Mouse (Mus musculus): ENCODE measurements around the gene Gstp2. TPM values are rescaled to one million over a fixed set of nuclear protein-coding genes. Genes with fewer than 3 reads are reported as not detected.
A peak's percentile ranks its signal among the peaks of the same experiment; 100 is the strongest.

The Gstp2 gene
- total and polyA plus RNA-seq, 3 experiments: 0.28 TPM; not detected in 2

DNA sequence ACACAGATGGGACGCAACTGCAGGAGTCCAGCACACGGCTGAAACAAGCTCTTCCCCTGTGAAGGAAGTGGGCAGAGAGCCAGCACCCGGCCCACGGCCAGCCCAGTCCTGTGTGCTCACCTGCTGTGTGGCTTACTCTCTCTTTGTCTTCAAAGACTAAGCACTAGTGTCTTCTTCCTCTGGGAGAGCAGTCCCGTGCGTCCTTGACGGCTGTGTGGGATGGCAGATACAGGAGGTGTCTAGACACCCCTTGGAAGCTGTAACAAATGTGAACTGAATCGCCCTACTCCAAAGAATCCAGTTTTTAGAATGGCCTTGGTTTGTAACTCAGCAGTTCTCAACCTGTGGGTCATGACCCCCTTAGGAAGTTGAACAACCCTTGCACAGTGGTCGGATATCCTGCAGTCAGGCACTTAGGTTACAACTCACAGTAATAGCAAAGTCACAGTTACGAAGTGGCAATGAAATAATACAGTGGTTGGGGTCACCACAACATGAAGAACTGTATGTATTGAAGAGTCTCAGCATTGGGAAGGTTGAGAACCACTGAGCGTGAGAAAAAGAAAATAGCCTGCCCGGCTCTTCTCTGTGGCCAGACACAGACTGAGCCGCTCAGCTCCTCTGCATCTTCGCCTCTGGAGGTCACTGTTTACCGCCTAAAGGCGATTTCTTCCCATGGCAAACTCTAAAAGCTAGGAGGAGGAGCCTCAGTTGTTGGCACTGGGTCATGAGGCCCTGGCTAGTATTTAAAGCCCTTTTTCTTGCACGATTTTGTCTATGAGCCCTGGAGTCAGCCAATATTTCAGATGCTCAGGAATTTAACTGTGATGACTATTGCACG is 26.9 kb downstream of the Gstp2 start:
- Histone ChIP-seq H3K36me3 (replicated peaks) (no peaks in the 10 kb centered on the region), H3K4me1 (ENCODE audit: insufficient read depth, low read depth, low read length) (peaks cover 20% of the 10 kb centered on the region), H3K9me3 (replicated peaks) (no peaks in the 10 kb centered on the region), H3K4me3 (ENCODE audit: low read depth, low read length) (no peak overlapping the region), H3K27me3 (ENCODE audit: insufficient read depth, low read length) (0 out of 2 replicates have a peak, but pooled peaks cover 6% of the 10 kb centered on the region)
- ATAC-seq (ENCODE audit: extremely low read depth, insufficient number of reproducible peaks, low FRiP score, poor library complexity, severe bottlenecking) (no peak), DNase-seq (ENCODE audit: low spot score) (peak; percentile 47)
- TF ChIP-seq GATA2 (IDR thresholded peaks at IDR 0.05; ENCODE audit: borderline replicate concordance, low read depth, low read length): no peak
- TF ChIP-seq TAL1 (conservative IDR thresholded peaks at IDR 0.05; ENCODE audit: low read depth, low read length): no peak
- TF ChIP-seq GATA1 (IDR thresholded peaks at IDR 0.05; ENCODE audit: borderline replicate concordance, low read length): no peak
- TF ChIP-seq POLR2AphosphoS5 (IDR thresholded peaks at IDR 0.05; ENCODE audit: insufficient replicate concordance, low read depth, low read length): no peak
- peak; percentile 5; the same call in 1 of the 2 replicates for TF ChIP-seq CTCF (IDR thresholded peaks at IDR 0.05; ENCODE audit: low read depth, low read length)

DNA sequence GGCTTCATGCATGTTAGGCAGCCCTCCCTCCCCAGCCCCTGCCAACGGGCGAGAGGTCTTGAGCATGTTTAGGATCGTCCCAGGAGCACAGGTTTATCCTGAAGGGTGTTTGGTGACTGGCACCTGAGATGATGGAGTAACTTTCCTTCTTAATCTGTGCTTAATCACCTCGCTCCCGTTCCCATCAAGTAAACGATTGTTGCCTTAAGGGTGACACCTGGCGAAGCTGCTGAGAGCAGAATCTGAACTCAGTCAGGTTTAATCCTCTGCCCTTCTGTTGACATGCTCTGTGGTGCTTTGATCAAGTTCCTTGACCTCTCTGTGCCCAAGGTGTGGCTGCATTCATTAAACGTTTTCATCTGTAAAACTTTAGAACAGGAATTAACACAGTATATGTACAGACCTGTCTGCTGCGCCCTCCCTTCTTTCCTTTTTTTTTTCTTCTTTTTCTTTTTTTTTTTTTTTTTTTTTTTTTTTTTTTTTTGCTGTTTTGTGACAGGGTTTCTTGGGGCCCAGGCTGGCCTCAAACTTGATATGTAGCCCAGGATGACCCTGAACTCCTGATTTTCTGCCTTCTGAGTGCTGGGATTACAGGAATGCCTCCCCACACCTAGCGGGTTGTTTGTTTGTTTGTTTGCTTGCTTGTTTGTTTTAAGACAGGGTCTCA is 27.8 kb downstream of the Gstp2 start:
- H3K4me3 ChIP-seq (ENCODE audit: low read depth, low read length): no peak overlapping the region
- 0 out of 2 replicates have a peak, but pooled peaks cover 6% of the 10 kb centered on the region for H3K27me3 ChIP-seq (ENCODE audit: insufficient read depth, low read length)
- no peak for DNase-seq (ENCODE audit: low spot score)
- peaks cover 27% of the 10 kb centered on the region for H3K4me1 ChIP-seq (ENCODE audit: insufficient read depth, low read depth, low read length)
- H3K9me3 ChIP-seq (replicated peaks): no peaks in the 10 kb centered on the region
- no peak for ATAC-seq (ENCODE audit: extremely low read depth, insufficient number of reproducible peaks, low FRiP score, poor library complexity, severe bottlenecking)
- H3K36me3 ChIP-seq (replicated peaks): no peaks in the 10 kb centered on the region
- TF ChIP-seq GATA1 (IDR thresholded peaks at IDR 0.05; ENCODE audit: borderline replicate concordance, low read length) (no peak), POLR2AphosphoS5 (IDR thresholded peaks at IDR 0.05; ENCODE audit: insufficient replicate concordance, low read depth, low read length) (no peak), TAL1 (conservative IDR thresholded peaks at IDR 0.05; ENCODE audit: low read depth, low read length) (no peak), GATA2 (IDR thresholded peaks at IDR 0.05; ENCODE audit: borderline replicate concordance, low read depth, low read length) (no peak), CTCF (IDR thresholded peaks at IDR 0.05; ENCODE audit: low read depth, low read length) (no peak)

DNA sequence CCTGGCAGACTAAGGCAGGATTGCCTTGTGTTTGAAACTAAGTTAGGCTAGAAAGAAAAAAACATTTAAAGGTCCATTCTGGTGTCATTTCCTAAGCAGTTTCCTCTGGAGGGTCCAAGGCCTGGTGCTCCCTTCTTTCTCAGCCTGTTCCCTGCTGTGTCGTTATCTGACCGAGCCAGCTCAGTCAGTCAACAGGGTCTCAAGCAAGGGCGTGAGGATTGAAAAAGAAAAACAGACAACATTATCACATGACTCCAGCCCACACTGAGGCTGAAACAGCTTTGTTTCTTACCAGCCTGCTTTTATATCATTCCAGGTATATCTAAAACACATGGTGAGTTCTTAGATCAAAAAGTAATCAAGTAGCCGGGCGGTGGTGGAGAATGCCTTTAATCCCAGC is 30.2 kb downstream of the Gstp2 start:
- Histone ChIP-seq H3K27me3 (ENCODE audit: insufficient read depth, low read length) (0 out of 2 replicates have a peak, but pooled peaks cover 6% of the 10 kb centered on the region), H3K36me3 (replicated peaks) (peaks cover 7% of the 10 kb centered on the region), H3K9me3 (replicated peaks) (no peaks in the 10 kb centered on the region), H3K4me1 (ENCODE audit: insufficient read depth, low read depth, low read length) (peaks cover 42% of the 10 kb centered on the region), H3K4me3 (ENCODE audit: low read depth, low read length) (no peak overlapping the region)
- no peak for TF ChIP-seq GATA1 (IDR thresholded peaks at IDR 0.05; ENCODE audit: borderline replicate concordance, low read length)
- no peak for TF ChIP-seq GATA2 (IDR thresholded peaks at IDR 0.05; ENCODE audit: borderline replicate concordance, low read depth, low read length)
- no peak for TF ChIP-seq TAL1 (conservative IDR thresholded peaks at IDR 0.05; ENCODE audit: low read depth, low read length)
- no peak for TF ChIP-seq POLR2AphosphoS5 (IDR thresholded peaks at IDR 0.05; ENCODE audit: insufficient replicate concordance, low read depth, low read length)
- no peak for TF ChIP-seq CTCF (IDR thresholded peaks at IDR 0.05; ENCODE audit: low read depth, low read length)
- DNase-seq (ENCODE audit: low spot score) (no peak), ATAC-seq (ENCODE audit: extremely low read depth, insufficient number of reproducible peaks, low FRiP score, poor library complexity, severe bottlenecking) (no peak)

DNA sequence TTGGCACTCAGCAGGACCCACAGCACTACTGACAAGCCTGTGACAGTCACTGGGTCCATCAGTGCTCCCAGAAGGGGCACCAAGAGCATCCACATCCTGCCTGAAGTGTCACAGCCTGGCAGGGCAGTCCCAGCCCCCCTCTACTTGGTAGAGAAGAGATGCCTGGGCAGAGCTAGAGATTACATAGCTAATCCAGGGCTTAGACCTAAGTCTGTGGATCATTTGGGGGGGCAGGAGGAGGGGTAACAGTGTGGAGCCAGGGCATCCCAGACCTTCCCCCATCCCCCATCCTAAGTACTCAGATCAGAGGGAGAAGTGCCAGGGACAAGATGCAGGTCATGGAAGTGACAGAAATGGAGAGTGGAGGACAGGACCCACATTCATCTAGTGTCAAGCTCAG is 31.0 kb downstream of the Gstp2 start:
- DNase-seq (ENCODE audit: low spot score) (no peak), ATAC-seq (ENCODE audit: extremely low read depth, insufficient number of reproducible peaks, low FRiP score, poor library complexity, severe bottlenecking) (no peak)
- Histone ChIP-seq H3K36me3 (replicated peaks) (peaks cover 15% of the 10 kb centered on the region), H3K4me1 (ENCODE audit: insufficient read depth, low read depth, low read length) (peaks cover 48% of the 10 kb centered on the region), H3K9me3 (replicated peaks) (no peaks in the 10 kb centered on the region), H3K4me3 (ENCODE audit: low read depth, low read length) (no peak overlapping the region), H3K27me3 (ENCODE audit: insufficient read depth, low read length) (0 out of 2 replicates have a peak, but pooled peaks cover 4% of the 10 kb centered on the region)
- TF ChIP-seq GATA2 (IDR thresholded peaks at IDR 0.05; ENCODE audit: borderline replicate concordance, low read depth, low read length) (no peak), POLR2AphosphoS5 (IDR thresholded peaks at IDR 0.05; ENCODE audit: insufficient replicate concordance, low read depth, low read length) (no peak), GATA1 (IDR thresholded peaks at IDR 0.05; ENCODE audit: borderline replicate concordance, low read length) (no peak), TAL1 (conservative IDR thresholded peaks at IDR 0.05; ENCODE audit: low read depth, low read length) (no peak), CTCF (IDR thresholded peaks at IDR 0.05; ENCODE audit: low read depth, low read length) (no peak)

DNA sequence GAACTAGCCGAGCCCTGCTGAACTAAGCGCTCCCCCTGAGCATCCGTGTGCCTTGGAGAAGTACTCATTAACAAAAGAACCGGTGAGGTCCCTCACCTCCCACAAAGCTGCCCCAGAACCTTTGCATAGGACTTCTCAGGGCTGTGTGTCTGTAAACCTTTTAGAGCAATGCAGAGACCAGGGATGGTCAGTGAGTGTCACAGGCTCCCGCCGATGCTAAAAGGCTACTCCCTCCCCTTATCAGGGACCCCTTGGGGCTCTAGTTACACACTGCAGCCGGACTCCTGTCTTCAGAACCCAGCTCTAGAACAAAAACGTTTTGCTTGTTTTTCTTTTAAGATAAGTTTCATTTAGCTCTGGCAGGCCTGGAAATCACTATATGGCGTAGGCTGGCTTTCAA is 32.8 kb downstream of the Gstp2 start:
- Histone ChIP-seq H3K4me3 (ENCODE audit: low read depth, low read length) (peak overlapping the region; percentile 81), H3K27me3 (ENCODE audit: insufficient read depth, low read length) (no peaks in the 10 kb centered on the region), H3K4me1 (ENCODE audit: insufficient read depth, low read depth, low read length) (peaks cover 45% of the 10 kb centered on the region), H3K36me3 (replicated peaks) (peaks cover 32% of the 10 kb centered on the region), H3K9me3 (replicated peaks) (no peaks in the 10 kb centered on the region)
- TF ChIP-seq POLR2AphosphoS5 (IDR thresholded peaks at IDR 0.05; ENCODE audit: insufficient replicate concordance, low read depth, low read length): no peak
- no peak for TF ChIP-seq GATA2 (IDR thresholded peaks at IDR 0.05; ENCODE audit: borderline replicate concordance, low read depth, low read length)
- TF ChIP-seq TAL1 (conservative IDR thresholded peaks at IDR 0.05; ENCODE audit: low read depth, low read length): no peak
- no peak for TF ChIP-seq GATA1 (IDR thresholded peaks at IDR 0.05; ENCODE audit: borderline replicate concordance, low read length)
- TF ChIP-seq CTCF (IDR thresholded peaks at IDR 0.05; ENCODE audit: low read depth, low read length): no peak
- DNase-seq (ENCODE audit: low spot score): peak; percentile 27
- ATAC-seq (ENCODE audit: extremely low read depth, insufficient number of reproducible peaks, low FRiP score, poor library complexity, severe bottlenecking): no peak

Measured in G1E (cell line).